25 mouse cellular contexts compared by ENCODE assay signal in genomic region chr6:48864723-48865122, GRCm38 (mm10). TPM values are rescaled to one million over a fixed set of nuclear protein-coding genes. Genes with fewer than 3 reads are reported as not detected.
DNase-seq lines count a peak whose midpoint lies in the region; ATAC-seq and TF ChIP-seq lines count a peak whose summit lies in the region.
"Had no signal": no experiment of that assay in that cellular context is flagged by ENCODE, and none has a peak within 500 bp of the region (broad histone marks: within the 10 kb centered on the region; RNA-seq: fewer than 3 reads in every experiment).

No protein-coding gene starts in this region.

- intact Hi-C loops in heart, postnatal 36 days (cut with DNase I) = no loop called here

- peak overlapping the region; percentile 79 for H3K27ac ChIP-seq in intestine, embryonic 15.5 days
- peak overlapping the region; percentile 51; the same call in 1 of the 2 replicates for H3K27ac ChIP-seq in kidney, embryonic 14.5 days (ENCODE audit: low read depth, low read length)
- H3K27ac ChIP-seq in thymus, adult 2 months (ENCODE audit: control insufficient read depth, insufficient read depth, low read length) = no peak overlapping the region
- H3K27ac ChIP-seq: embryonic facial prominence, embryonic 15.5 days; hindbrain, postnatal 0 days; layer of hippocampus, adult 2 months; midbrain, embryonic 13.5 days; neural tube, embryonic 13.5 days had no signal

- WGBS in intestine, embryonic 15.5 days = 28% methylated on average over 3 of the region's 3 CpGs
- WGBS in kidney, embryonic 14.5 days = 33% methylated on average over 3 of the region's 3 CpGs
- WGBS in large intestine, adult 2 months = 26% methylated on average over 3 of the region's 3 CpGs
- 95% methylated on average over 3 of the region's 3 CpGs for WGBS in thymus, adult 2 months

- H3K4me1 ChIP-seq in intestine, embryonic 15.5 days (replicated peaks) = 0 out of 2 replicates have a peak, but pooled peaks cover 11% of the 10 kb centered on the region
- no peaks in the 10 kb centered on the region; the same call in 1 of the 2 replicates for H3K4me1 ChIP-seq in kidney, embryonic 14.5 days (ENCODE audit: control insufficient read depth, insufficient read depth, low read length)
- peaks cover 4% of the 10 kb centered on the region for H3K4me1 ChIP-seq in thymus, adult 2 months (replicated peaks; ENCODE audit: control insufficient read depth, insufficient read depth, low read length)
- H3K4me1 ChIP-seq: embryonic facial prominence, embryonic 15.5 days had no signal

- TF ChIP-seq CTCF in thymus, adult 2 months (IDR thresholded peaks at IDR 0.05; ENCODE audit: borderline replicate concordance, control insufficient read depth, extremely low read depth, insufficient read depth, low read length, poor library complexity) = no peak

- no peak for TF ChIP-seq POLR2A in thymus, adult 2 months (IDR thresholded peaks at IDR 0.05; ENCODE audit: control insufficient read depth, extremely low read depth, insufficient read depth, low read length, poor library complexity)

- no peaks in the 10 kb centered on the region for H3K27me3 ChIP-seq in intestine, embryonic 15.5 days (replicated peaks)
- H3K27me3 ChIP-seq in kidney, embryonic 14.5 days (ENCODE audit: control insufficient read depth, insufficient read depth, low read length) = no peaks in the 10 kb centered on the region
- H3K27me3 ChIP-seq in thymus, adult 2 months (ENCODE audit: control insufficient read depth, insufficient read depth, low read length) = no peaks in the 10 kb centered on the region
- H3K27me3 ChIP-seq: embryonic facial prominence, embryonic 15.5 days; heart, embryonic 12.5 days had no signal

- peak; percentile 63 for DNase-seq in heart, adult 11 months
- no peak for DNase-seq in heart, postnatal 36 days
- peak; percentile 83 for DNase-seq in large intestine, adult 2 months (ENCODE audit: low read depth, low spot score)
- DNase-seq in adrenal gland, postnatal 14 days = no peak
- no peak for DNase-seq in thymus, postnatal 36 days
- DNase-seq in thymus, adult 2 months = no peak
- DNase-seq: adrenal gland, adult 8-10 months; cerebellum, postnatal 10 days; heart, postnatal 4 days; lung, adult 18-20 months; lung, postnatal 14 days; right cerebral cortex, adult 18-20 months; thymus, postnatal 25 days had no signal

- no peak overlapping the region for H3K4me3 ChIP-seq in intestine, embryonic 15.5 days (replicated peaks)
- no peak overlapping the region for H3K4me3 ChIP-seq in kidney, embryonic 14.5 days (ENCODE audit: low read length)
- no peak overlapping the region for H3K4me3 ChIP-seq in thymus, adult 2 months (ENCODE audit: control insufficient read depth, insufficient read depth, low read length)
- H3K4me3 ChIP-seq: embryonic facial prominence, embryonic 15.5 days; heart, embryonic 12.5 days; layer of hippocampus, adult 2 months; midbrain, embryonic 13.5 days; neural tube, embryonic 13.5 days had no signal

- H3K9ac ChIP-seq in intestine, embryonic 15.5 days = no peak overlapping the region
- no peak overlapping the region for H3K9ac ChIP-seq in kidney, embryonic 14.5 days (ENCODE audit: low read depth, low read length)
- H3K9ac ChIP-seq: embryonic facial prominence, embryonic 15.5 days; heart, embryonic 12.5 days; midbrain, embryonic 13.5 days; neural tube, embryonic 13.5 days had no signal

- peak; percentile 89 for ATAC-seq in intestine, embryonic 15.5 days
- no peak for ATAC-seq in kidney, embryonic 14.5 days (ENCODE audit: low FRiP score, low TSS enrichment)
- ATAC-seq: hindbrain, postnatal 0 days; midbrain, embryonic 13.5 days had no signal

- no peaks in the 10 kb centered on the region for H3K36me3 ChIP-seq in intestine, embryonic 15.5 days
- H3K36me3 ChIP-seq in kidney, embryonic 14.5 days (ENCODE audit: control insufficient read depth, insufficient read depth, low read length) = no peaks in the 10 kb centered on the region
- no peaks in the 10 kb centered on the region for H3K36me3 ChIP-seq in thymus, adult 2 months (ENCODE audit: control insufficient read depth, insufficient read depth, low read length)
- H3K36me3 ChIP-seq: embryonic facial prominence, embryonic 15.5 days; heart, embryonic 12.5 days; midbrain, embryonic 13.5 days; neural tube, embryonic 13.5 days had no signal

- H3K9me3 ChIP-seq in intestine, embryonic 15.5 days = no peaks in the 10 kb centered on the region
- no peaks in the 10 kb centered on the region for H3K9me3 ChIP-seq in kidney, embryonic 14.5 days (ENCODE audit: control insufficient read depth, low read length)
- H3K9me3 ChIP-seq: embryonic facial prominence, embryonic 15.5 days; heart, embryonic 12.5 days; midbrain, embryonic 13.5 days; neural tube, embryonic 13.5 days had no signal

- H3K4me2 ChIP-seq in intestine, embryonic 15.5 days (replicated peaks) = no peak overlapping the region; the same call in 1 of the 2 replicates
- no peak overlapping the region for H3K4me2 ChIP-seq in kidney, embryonic 14.5 days (replicated peaks; ENCODE audit: low read depth, low read length)
- H3K4me2 ChIP-seq: embryonic facial prominence, embryonic 15.5 days; heart, embryonic 12.5 days; midbrain, embryonic 13.5 days; neural tube, embryonic 13.5 days had no signal

RNA-seq across cellular contexts. Expression of gene Aoc1, which starts 8.0 kb away (rescaled TPM):
- total RNA-seq in heart, postnatal 36 days (2021) = not detected
- polyA plus RNA-seq in intestine, embryonic 15.5 days (2015; fragmentation: Nextera tagmentation; extraction: Ambion mirVana) = 21.4 and 28.0 TPM in 2 replicates
- polyA plus RNA-seq in kidney, embryonic 14.5 days (2014; fragmentation: Nextera tagmentation; extraction: Ambion mirVana) = 0.99 and 1.4 TPM in 2 replicates
- polyA plus RNA-seq in large intestine, adult 2 months (2012; rRNA removed) = 312 and 658 TPM in 2 replicates
- total RNA-seq in adrenal gland, postnatal 14 days (2021) = not detected in 2 replicates
- polyA plus RNA-seq in thymus, adult 2 months (2012; rRNA removed) = 10.5 and 11.7 TPM in 2 replicates
- total RNA-seq: adrenal gland, adult 8-10 months; gastrocnemius, adult 18-20 months; gastrocnemius, postnatal 4 days; heart, postnatal 4 days; layer of hippocampus, adult 2 months; left cerebral cortex, postnatal 36 days; megakaryocyte, adult 5-6 weeks had no signal
- polyA plus RNA-seq: heart, embryonic 12.5 days; midbrain, embryonic 13.5 days; neural tube, embryonic 13.5 days had no signal

RNA-seq across cellular contexts. Expression of gene Tmem176b, which starts 23.4 kb away (rescaled TPM):
- 10 to 100 TPM; 53.6 to 55.3 TPM for total RNA-seq in heart, postnatal 36 days (2021)
- 341 and 366 TPM in 2 replicates for polyA plus RNA-seq in intestine, embryonic 15.5 days (2015; fragmentation: Nextera tagmentation; extraction: Ambion mirVana)
- 308 and 313 TPM in 2 replicates for polyA plus RNA-seq in kidney, embryonic 14.5 days (2014; fragmentation: Nextera tagmentation; extraction: Ambion mirVana)
- 338 and 348 TPM in 2 replicates for polyA plus RNA-seq in large intestine, adult 2 months (2012; rRNA removed)
- total RNA-seq in adrenal gland, postnatal 14 days (2021) = 293 and 324 TPM in 2 replicates
- polyA plus RNA-seq in thymus, adult 2 months (2012; rRNA removed) = 206 and 265 TPM in 2 replicates

RNA-seq across cellular contexts. Expression of gene Tmem176a, which starts 24.0 kb away (rescaled TPM):
- 10 to 100 TPM; 19.8 to 20.0 TPM for total RNA-seq in heart, postnatal 36 days (2021)
- 140 and 159 TPM in 2 replicates for polyA plus RNA-seq in intestine, embryonic 15.5 days (2015; fragmentation: Nextera tagmentation; extraction: Ambion mirVana)
- 123 and 135 TPM in 2 replicates for polyA plus RNA-seq in kidney, embryonic 14.5 days (2014; fragmentation: Nextera tagmentation; extraction: Ambion mirVana)
- polyA plus RNA-seq in large intestine, adult 2 months (2012; rRNA removed) = 121 and 133 TPM in 2 replicates
- total RNA-seq in adrenal gland, postnatal 14 days (2021) = 139 and 181 TPM in 2 replicates
- polyA plus RNA-seq in thymus, adult 2 months (2012; rRNA removed) = 67.0 and 84.8 TPM in 2 replicates

Comparison
In these comparisons a context has a peak if more than half of its experiments do, and no peak if none do; other contexts are left out.
1. DNase-seq: peak in heart, adult 11 months (single experiment) and large intestine, adult 2 months (single experiment); none in heart, postnatal 36 days (0 of 2), adrenal gland, postnatal 14 days (single experiment), thymus, postnatal 36 days (0 of 2) and thymus, adult 2 months (single experiment).
2. RNA of gene Aoc1, which starts 8.0 kb away (polyA plus RNA-seq): 312 to 658 TPM in large intestine, adult 2 months; 21.4 to 28.0 TPM in intestine, embryonic 15.5 days, 10.5 to 11.7 TPM in thymus, adult 2 months and 0.99 to 1.4 TPM in kidney, embryonic 14.5 days; every median in the first group is over 10 times any median in the second.